Mouse (Mus musculus): ENCODE results near the gene Slc5a11. TPM values are rescaled to one million over a fixed set of nuclear protein-coding genes. Genes with fewer than 3 reads are reported as not detected.

Gene Slc5a11
- 1.1 TPM in 1 of 2 replicates, not detected in the other for polyA plus RNA-seq (2014; fragmentation: Nextera tagmentation; extraction: Ambion mirVana)

DNA sequence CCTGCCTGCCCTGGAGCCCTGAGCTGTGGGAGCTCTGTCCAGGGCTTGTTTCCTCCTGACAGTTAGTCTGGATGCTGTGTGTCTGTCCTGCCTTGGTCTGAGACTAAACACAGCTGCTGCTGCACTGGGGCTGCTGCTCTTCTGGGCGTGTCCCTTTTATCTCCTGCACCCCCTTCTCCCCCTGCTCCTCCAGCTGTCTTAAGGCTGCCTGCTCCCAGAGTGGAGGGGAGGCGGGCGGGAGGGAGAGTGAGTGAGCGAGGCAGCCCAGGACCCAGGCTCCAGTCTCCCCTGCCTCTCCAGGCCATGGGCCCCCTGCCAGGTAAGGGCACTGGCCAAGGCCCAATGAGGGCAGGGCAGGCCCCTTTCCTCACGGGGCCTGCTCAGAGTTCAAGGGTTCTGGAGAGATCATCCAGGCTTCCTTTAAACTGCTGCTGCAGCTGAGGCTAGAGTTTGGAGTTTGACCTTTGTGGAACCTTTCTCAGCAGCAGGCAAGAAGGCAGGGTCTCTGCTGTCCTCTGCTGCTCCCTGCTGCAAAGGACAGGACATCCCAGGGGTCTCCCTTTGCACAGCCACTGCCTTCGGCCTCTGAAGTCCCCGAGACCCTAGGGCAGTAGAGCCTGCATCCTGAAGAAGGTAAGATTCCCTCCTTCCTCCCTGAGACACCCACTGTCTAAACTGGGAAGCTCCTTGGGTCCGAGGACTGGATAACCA is at the start of gene Slc5a11:
Gene Slc5a11, plus strand, starts transcription at position 416 of the 711 bp plus-strand sequence.
- Histone ChIP-seq H3K27me3 (ENCODE audit: control insufficient read depth, insufficient read depth, low read length) (no peaks in the 10 kb centered on the region), H3K4me1 (ENCODE audit: control insufficient read depth, insufficient read depth, low read length) (no peaks in the 10 kb centered on the region), H3K9me3 (replicated peaks; ENCODE audit: control insufficient read depth, low read length) (no peaks in the 10 kb centered on the region), H3K36me3 (replicated peaks; ENCODE audit: control insufficient read depth, insufficient read depth, low read depth, low read length) (no peaks in the 10 kb centered on the region), H3K9ac (replicated peaks; ENCODE audit: low read length) (no peak within 1 kb of the TSS; the same call in 1 of the 2 replicates), H3K27ac (replicated peaks; ENCODE audit: low read depth, low read length) (no peak within 1 kb of the TSS), H3K4me3 (ENCODE audit: low read depth, low read length) (no peak within 1 kb of the TSS), H3K4me2 (ENCODE audit: low read depth, low read length) (no peak within 1 kb of the TSS)
- DNase-seq (ENCODE audit: low spot score): no peak
- 30% methylated on average over 8 of the region's 8 CpGs for WGBS
- no peak for ATAC-seq (replicated peaks; ENCODE audit: insufficient number of reproducible peaks, low FRiP score, low TSS enrichment, low read depth)

DNA sequence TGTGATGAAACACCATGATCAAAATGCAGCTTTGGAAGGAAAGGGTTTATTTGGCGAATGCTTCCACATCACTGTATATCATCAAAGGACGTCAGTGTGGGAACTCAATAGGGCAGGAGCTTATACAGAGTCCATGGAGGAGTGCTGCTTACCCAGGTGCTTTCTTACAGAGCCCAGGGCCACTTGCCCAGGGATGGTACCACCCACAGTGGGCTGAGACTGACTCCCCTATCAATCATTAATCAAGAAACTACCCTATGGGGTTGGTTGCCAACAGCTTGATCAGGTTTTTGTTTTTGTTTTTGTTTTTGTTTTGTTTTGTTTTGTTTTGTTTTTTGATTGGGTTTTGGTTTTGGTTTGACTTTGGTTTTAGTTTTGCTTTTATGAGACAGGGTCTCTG is 47.1 kb upstream of the Slc5a11 start:
- Histone ChIP-seq H3K27ac (replicated peaks; ENCODE audit: low read depth, low read length) (no peak overlapping the region), H3K4me3 (ENCODE audit: low read depth, low read length) (no peak overlapping the region), H3K9me3 (replicated peaks; ENCODE audit: control insufficient read depth, low read length) (no peaks in the 10 kb centered on the region), H3K36me3 (replicated peaks; ENCODE audit: control insufficient read depth, insufficient read depth, low read depth, low read length) (peaks cover 26% of the 10 kb centered on the region), H3K4me1 (ENCODE audit: control insufficient read depth, insufficient read depth, low read length) (no peaks in the 10 kb centered on the region), H3K27me3 (ENCODE audit: control insufficient read depth, insufficient read depth, low read length) (no peaks in the 10 kb centered on the region), H3K4me2 (ENCODE audit: low read depth, low read length) (no peak overlapping the region), H3K9ac (replicated peaks; ENCODE audit: low read length) (no peak overlapping the region)
- 81% methylated on average over 2 of the region's 2 CpGs for WGBS
- ATAC-seq (replicated peaks; ENCODE audit: insufficient number of reproducible peaks, low FRiP score, low TSS enrichment, low read depth): no peak
- DNase-seq (ENCODE audit: low spot score): no peak

GRCm38 (mm10) chr7:123169618-123170017 is 45.0 kb upstream of the Slc5a11 start:
- Histone ChIP-seq H3K36me3 (replicated peaks; ENCODE audit: control insufficient read depth, insufficient read depth, low read depth, low read length) (peaks cover 26% of the 10 kb centered on the region), H3K4me1 (ENCODE audit: control insufficient read depth, insufficient read depth, low read length) (no peaks in the 10 kb centered on the region), H3K4me3 (ENCODE audit: low read depth, low read length) (no peak overlapping the region), H3K27me3 (ENCODE audit: control insufficient read depth, insufficient read depth, low read length) (no peaks in the 10 kb centered on the region), H3K4me2 (ENCODE audit: low read depth, low read length) (no peak overlapping the region), H3K27ac (replicated peaks; ENCODE audit: low read depth, low read length) (no peak overlapping the region), H3K9me3 (replicated peaks; ENCODE audit: control insufficient read depth, low read length) (no peaks in the 10 kb centered on the region), H3K9ac (replicated peaks; ENCODE audit: low read length) (no peak overlapping the region)
- ATAC-seq (replicated peaks; ENCODE audit: insufficient number of reproducible peaks, low FRiP score, low TSS enrichment, low read depth) (no peak), DNase-seq (ENCODE audit: low spot score) (no peak)
- WGBS: 92% methylated on average over 2 of the region's 2 CpGs

- 88% methylated on average over 5 of the region's 5 CpGs for WGBS
- no peak overlapping the region for H3K4me2 ChIP-seq (ENCODE audit: low read depth, low read length)
- no peaks in the 10 kb centered on the region for H3K9me3 ChIP-seq (replicated peaks; ENCODE audit: control insufficient read depth, low read length)
- H3K9ac ChIP-seq (replicated peaks; ENCODE audit: low read length): no peak overlapping the region
- peaks cover 23% of the 10 kb centered on the region for H3K36me3 ChIP-seq (replicated peaks; ENCODE audit: control insufficient read depth, insufficient read depth, low read depth, low read length)
- ATAC-seq (replicated peaks; ENCODE audit: insufficient number of reproducible peaks, low FRiP score, low TSS enrichment, low read depth) (no peak), DNase-seq (ENCODE audit: low spot score) (no peak)
- no peaks in the 10 kb centered on the region for H3K27me3 ChIP-seq (ENCODE audit: control insufficient read depth, insufficient read depth, low read length)
- H3K4me1 ChIP-seq (ENCODE audit: control insufficient read depth, insufficient read depth, low read length): no peaks in the 10 kb centered on the region
- H3K4me3 ChIP-seq (ENCODE audit: low read depth, low read length): no peak overlapping the region
- H3K27ac ChIP-seq (replicated peaks; ENCODE audit: low read depth, low read length): no peak overlapping the region
These were observed 42.5 kb upstream of the Slc5a11 start for GRCm38 (mm10) chr7:123172101-123172500.

GRCm38 (mm10) chr7:123177215-123177614 is 37.4 kb upstream of the Slc5a11 start:
- H3K9ac ChIP-seq (replicated peaks; ENCODE audit: low read length): no peak overlapping the region

GRCm38 (mm10) chr7:123181787-123182701 is 32.5 kb upstream of the Slc5a11 start:
- H3K9me3 ChIP-seq (replicated peaks; ENCODE audit: control insufficient read depth, low read length): no peaks in the 10 kb centered on the region
- no peak for DNase-seq (ENCODE audit: low spot score)
- no peak overlapping the region for H3K4me3 ChIP-seq (ENCODE audit: low read depth, low read length)
- no peaks in the 10 kb centered on the region for H3K27me3 ChIP-seq (ENCODE audit: control insufficient read depth, insufficient read depth, low read length)
- H3K4me1 ChIP-seq (ENCODE audit: control insufficient read depth, insufficient read depth, low read length): no peaks in the 10 kb centered on the region
- H3K36me3 ChIP-seq (replicated peaks; ENCODE audit: control insufficient read depth, insufficient read depth, low read depth, low read length): peaks cover 19% of the 10 kb centered on the region
- no peak overlapping the region for H3K9ac ChIP-seq (replicated peaks; ENCODE audit: low read length)
- H3K4me2 ChIP-seq (ENCODE audit: low read depth, low read length): no peak overlapping the region
- H3K27ac ChIP-seq (replicated peaks; ENCODE audit: low read depth, low read length): no peak overlapping the region
- ATAC-seq (replicated peaks; ENCODE audit: insufficient number of reproducible peaks, low FRiP score, low TSS enrichment, low read depth): no peak
- WGBS: 86% methylated on average over 20 of the region's 20 CpGs

More at GRCm38 (mm10) chr7:123177215-123177614, 37.4 kb upstream of the Slc5a11 start:
- H3K36me3 ChIP-seq (replicated peaks; ENCODE audit: control insufficient read depth, insufficient read depth, low read depth, low read length): peaks cover 9% of the 10 kb centered on the region
- H3K4me1 ChIP-seq (ENCODE audit: control insufficient read depth, insufficient read depth, low read length): no peaks in the 10 kb centered on the region
- DNase-seq (ENCODE audit: low spot score) (no peak), ATAC-seq (replicated peaks; ENCODE audit: insufficient number of reproducible peaks, low FRiP score, low TSS enrichment, low read depth) (no peak)
- H3K27ac ChIP-seq (replicated peaks; ENCODE audit: low read depth, low read length): no peak overlapping the region
- no peaks in the 10 kb centered on the region for H3K9me3 ChIP-seq (replicated peaks; ENCODE audit: control insufficient read depth, low read length)
- H3K27me3 ChIP-seq (ENCODE audit: control insufficient read depth, insufficient read depth, low read length): no peaks in the 10 kb centered on the region
- no peak overlapping the region for H3K4me3 ChIP-seq (ENCODE audit: low read depth, low read length)
- H3K4me2 ChIP-seq (ENCODE audit: low read depth, low read length): no peak overlapping the region

- no peak for ATAC-seq (replicated peaks; ENCODE audit: insufficient number of reproducible peaks, low FRiP score, low TSS enrichment, low read depth)
- H3K36me3 ChIP-seq (replicated peaks; ENCODE audit: control insufficient read depth, insufficient read depth, low read depth, low read length): peaks cover 28% of the 10 kb centered on the region
- WGBS: 91% methylated on average over 1 of the region's 1 CpGs
These were observed 29.7 kb upstream of the Slc5a11 start for GRCm38 (mm10) chr7:123184891-123185290.

GRCm38 (mm10) chr7:123186463-123186862 is 28.1 kb upstream of the Slc5a11 start:
- Histone ChIP-seq H3K27ac (replicated peaks; ENCODE audit: low read depth, low read length) (no peak overlapping the region), H3K36me3 (replicated peaks; ENCODE audit: control insufficient read depth, insufficient read depth, low read depth, low read length) (peaks cover 23% of the 10 kb centered on the region), H3K9me3 (replicated peaks; ENCODE audit: control insufficient read depth, low read length) (no peaks in the 10 kb centered on the region), H3K4me2 (ENCODE audit: low read depth, low read length) (no peak overlapping the region), H3K4me1 (ENCODE audit: control insufficient read depth, insufficient read depth, low read length) (no peaks in the 10 kb centered on the region), H3K4me3 (ENCODE audit: low read depth, low read length) (no peak overlapping the region), H3K9ac (replicated peaks; ENCODE audit: low read length) (no peak overlapping the region), H3K27me3 (ENCODE audit: control insufficient read depth, insufficient read depth, low read length) (no peaks in the 10 kb centered on the region)
- DNase-seq (ENCODE audit: low spot score): no peak
- WGBS: 88% methylated on average over 6 of the region's 6 CpGs
- ATAC-seq (replicated peaks; ENCODE audit: insufficient number of reproducible peaks, low FRiP score, low TSS enrichment, low read depth): no peak

More at GRCm38 (mm10) chr7:123184891-123185290, 29.7 kb upstream of the Slc5a11 start:
- no peak overlapping the region for H3K4me3 ChIP-seq (ENCODE audit: low read depth, low read length)
- H3K27me3 ChIP-seq (ENCODE audit: control insufficient read depth, insufficient read depth, low read length): no peaks in the 10 kb centered on the region
- DNase-seq (ENCODE audit: low spot score): no peak
- no peak overlapping the region for H3K9ac ChIP-seq (replicated peaks; ENCODE audit: low read length)
- H3K27ac ChIP-seq (replicated peaks; ENCODE audit: low read depth, low read length): no peak overlapping the region
- no peaks in the 10 kb centered on the region for H3K9me3 ChIP-seq (replicated peaks; ENCODE audit: control insufficient read depth, low read length)
- no peak overlapping the region for H3K4me2 ChIP-seq (ENCODE audit: low read depth, low read length)
- H3K4me1 ChIP-seq (ENCODE audit: control insufficient read depth, insufficient read depth, low read length): no peaks in the 10 kb centered on the region
